Mouse (Mus musculus): Measurements from ENCODE around the gene Tsr2. TPM values are rescaled to one million over a fixed set of nuclear protein-coding genes. Genes with fewer than 3 reads are reported as not detected.

Tsr2 gene
- 10 to 100 TPM; 12.1 to 13.7 TPM for total RNA-seq (2021)
- long read RNA-seq, experiment 1, transcript Tsr2-202 (5 exons, 3,796 nt): major isoform, 8 of 8 reads
- long read RNA-seq, experiment 1, partial matches to known transcripts: 0 of 8 reads
- long read RNA-seq, experiment 1, other reads (novel, unspliced or antisense): 0 of 8 reads
- long read RNA-seq, experiment 2, transcript Tsr2-202 (5 exons, 3,796 nt): major isoform, 7 of 9 reads
- long read RNA-seq, experiment 2, partial matches to known transcripts: 0 of 9 reads
- long read RNA-seq, experiment 2, other reads (novel, unspliced or antisense): 1 of 9 reads

DNA sequence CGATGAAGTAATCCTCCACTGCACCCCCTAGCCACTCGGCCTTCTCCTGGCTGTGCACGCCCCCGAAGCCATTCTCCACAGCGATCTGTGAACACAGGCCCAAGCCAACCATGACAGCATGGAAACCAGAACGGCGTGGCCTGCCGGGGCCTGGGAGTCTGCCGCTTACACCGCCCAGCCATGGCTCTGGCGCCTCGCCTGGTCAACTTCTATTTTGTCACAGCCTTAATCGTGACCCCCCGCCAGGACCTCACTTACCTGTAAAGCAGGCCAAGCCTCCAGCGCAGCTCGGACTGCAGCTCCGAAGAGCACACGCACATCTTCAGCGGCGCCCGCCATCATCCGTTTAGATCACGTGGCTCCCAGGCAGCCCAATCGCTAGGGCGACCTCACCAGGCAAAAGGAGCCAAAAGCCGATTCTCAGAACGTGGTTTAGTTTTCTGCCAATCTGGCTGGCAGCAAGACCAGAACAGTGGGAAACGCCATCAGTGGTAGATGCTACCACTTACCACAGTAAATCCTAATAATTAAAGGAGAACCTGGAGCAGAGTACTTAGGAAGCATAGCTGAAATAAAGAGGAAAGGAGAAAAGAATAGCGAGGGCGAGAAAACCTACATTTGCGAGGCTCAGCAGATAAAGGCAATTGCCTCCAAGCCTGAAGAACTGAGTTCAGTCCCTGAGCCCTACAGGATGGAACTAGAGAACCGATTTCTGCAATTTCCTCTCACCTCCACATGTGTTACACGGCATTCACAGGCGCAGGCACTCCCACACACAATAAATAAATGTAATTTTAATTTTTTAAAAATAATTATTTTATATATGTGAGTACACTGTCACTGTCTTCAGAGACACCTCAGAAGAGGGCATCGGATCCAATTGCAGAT, at the start of gene Tsr2:
TSS of gene Tsr2 (minus strand) at position 373 of the 888 bp plus-strand sequence.
- peak; percentile 53 for DNase-seq

DNA sequence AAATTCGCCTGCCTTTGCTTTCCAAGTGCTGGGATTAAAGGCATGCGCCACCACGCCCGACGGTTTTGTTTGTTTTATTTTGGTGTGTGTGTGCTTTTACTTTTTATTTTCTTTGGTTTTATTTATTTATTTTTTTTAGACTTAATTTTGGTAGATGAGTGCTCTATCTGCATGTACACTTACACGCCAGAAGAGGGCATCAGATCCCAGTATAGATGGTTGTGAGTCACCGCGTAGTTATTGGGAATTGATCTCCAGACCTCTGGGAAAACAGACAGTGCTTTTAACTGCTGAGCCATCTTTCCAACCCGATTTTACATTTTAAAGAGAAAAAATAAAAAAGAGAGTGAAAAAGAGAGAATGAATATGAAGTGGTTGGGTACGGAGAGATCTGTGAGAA, 36.4 kb upstream of the Tsr2 start:
- DNase-seq: no peak

DNA sequence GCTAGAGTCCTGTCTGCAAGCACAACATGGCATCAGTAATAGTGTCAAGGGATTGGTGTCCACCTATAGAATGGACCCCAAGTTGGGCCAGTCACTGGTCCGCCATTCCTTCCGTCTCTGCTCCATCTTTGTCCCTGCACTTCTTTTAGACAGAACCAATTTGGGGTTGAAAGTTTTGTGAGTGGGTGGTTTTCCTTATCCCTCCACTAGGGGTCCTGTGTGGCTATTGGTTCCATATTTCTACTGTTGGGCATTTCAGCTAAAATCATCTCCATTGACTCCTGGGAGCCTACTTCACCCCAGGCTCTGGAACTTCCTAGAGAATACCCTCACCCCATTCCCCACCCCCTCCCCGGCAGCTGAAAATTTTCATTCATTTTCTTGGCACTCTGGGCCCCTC, 34.1 kb upstream of the Tsr2 start:
- DNase-seq: no peak

DNA sequence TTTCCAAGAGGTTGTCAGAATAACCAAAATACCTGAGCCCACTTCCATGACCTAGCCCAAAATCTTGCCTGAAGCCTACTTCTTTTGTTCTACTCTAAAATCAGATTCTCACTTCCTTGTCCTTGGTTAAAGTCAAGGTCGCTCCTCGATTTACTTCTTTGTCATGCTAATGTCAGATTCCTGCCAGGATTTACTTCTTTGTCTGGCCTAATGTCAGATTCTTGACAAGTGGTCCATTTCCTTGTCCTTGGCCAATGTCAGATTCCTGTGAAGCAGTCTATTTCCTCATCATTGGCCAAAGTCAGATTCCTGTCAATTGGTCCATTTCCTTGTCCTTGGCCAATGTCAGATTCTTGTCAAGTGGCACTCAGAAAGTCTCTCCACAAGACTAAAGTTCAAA, 27.6 kb upstream of the Tsr2 start:
- no peak for DNase-seq

- peak; percentile 5 for DNase-seq
These were observed 21.1 kb upstream of the Tsr2 start for GRCm38 (mm10) chrX:151117432-151117831.

GRCm38 (mm10) chrX:151116795-151117194, 20.5 kb upstream of the Tsr2 start:
- peak; percentile 19 for DNase-seq

GRCm38 (mm10) chrX:151107301-151108067, 11.1 kb upstream of the Tsr2 start:
- no peak for DNase-seq

- no peak for DNase-seq
These were observed 8.9 kb downstream of the Tsr2 start for GRCm38 (mm10) chrX:151087418-151087817.

DNA sequence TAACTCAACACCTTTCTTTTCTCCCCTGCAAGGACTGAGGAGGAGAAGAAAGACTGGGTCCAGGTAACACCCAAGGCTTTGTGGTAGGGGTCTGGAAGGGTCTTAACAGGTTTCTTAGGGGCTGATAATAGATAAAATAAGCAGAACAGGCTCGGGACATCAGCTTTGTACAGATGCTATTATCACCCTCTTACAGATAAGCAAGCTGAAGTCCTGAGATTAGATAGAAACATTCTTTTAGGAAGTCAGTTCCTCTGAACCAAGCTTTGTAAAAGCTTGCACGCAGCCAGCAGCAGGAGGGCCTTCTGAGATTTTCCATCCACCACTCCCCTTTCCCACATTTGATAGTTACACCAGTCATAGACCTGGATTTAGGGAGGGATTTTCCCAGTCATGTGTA, 10.7 kb downstream of the Tsr2 start:
- DNase-seq: no peak

- DNase-seq: no peak
These were observed 19.3 kb downstream of the Tsr2 start for GRCm38 (mm10) chrX:151076941-151077485.

GRCm38 (mm10) chrX:151076007-151076406, 20.3 kb downstream of the Tsr2 start:
- DNase-seq: no peak

DNA sequence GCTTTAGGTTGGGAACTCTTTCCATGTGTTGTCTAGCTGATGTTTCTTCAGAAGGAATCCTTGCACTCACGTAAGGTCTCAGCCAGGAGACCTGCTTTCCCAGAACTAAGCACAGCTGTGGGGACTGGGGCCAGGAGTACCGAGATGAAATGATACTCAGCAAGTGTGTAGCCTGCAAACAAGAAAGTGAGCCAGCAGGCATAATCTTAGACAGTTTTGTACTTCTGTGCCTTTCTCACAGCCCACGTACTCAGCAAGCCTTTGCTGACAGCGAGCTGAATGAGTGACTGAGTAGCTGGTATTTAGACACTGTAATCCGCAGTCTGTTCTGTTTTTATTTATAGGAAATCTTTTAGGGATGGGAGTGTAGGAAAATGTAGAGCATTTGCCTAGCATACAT, 28.5 kb downstream of the Tsr2 start:
- no peak for DNase-seq

- no peak for DNase-seq
These were observed 30.2 kb downstream of the Tsr2 start for GRCm38 (mm10) chrX:151066071-151066666.

DNA sequence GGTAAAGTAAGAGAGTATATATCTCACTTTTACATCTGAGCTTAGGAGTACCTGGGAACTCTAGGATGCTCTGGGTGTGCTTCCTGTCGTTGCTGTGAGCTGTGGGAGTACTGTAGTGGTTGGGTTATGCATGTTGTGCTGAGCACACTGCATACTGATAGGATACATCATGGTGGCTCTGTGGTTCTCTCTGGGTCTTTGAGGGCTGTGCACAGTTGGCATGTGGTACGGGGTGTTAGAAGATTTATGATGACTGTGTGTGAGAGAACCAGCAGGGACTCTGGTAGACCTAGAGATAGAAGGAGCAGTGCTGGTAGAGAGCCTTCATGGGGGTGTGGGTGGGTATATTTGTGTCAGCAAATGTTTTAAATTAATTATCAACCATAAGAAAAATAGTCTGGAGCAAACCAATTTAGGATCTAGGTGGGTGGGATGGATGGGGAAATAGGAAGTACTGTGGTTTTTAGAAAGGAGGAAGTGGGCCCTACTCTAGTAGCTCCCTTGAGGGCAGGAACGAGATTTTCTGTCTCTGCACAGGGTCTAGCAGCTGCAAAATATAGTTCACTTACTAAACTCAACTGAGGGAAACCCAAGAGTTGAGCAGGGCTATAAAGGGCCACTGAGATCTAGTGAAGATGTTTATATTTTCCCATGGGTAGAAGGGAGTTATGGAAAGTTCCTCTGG, 34.6 kb downstream of the Tsr2 start:
- DNase-seq: no peak

DNA sequence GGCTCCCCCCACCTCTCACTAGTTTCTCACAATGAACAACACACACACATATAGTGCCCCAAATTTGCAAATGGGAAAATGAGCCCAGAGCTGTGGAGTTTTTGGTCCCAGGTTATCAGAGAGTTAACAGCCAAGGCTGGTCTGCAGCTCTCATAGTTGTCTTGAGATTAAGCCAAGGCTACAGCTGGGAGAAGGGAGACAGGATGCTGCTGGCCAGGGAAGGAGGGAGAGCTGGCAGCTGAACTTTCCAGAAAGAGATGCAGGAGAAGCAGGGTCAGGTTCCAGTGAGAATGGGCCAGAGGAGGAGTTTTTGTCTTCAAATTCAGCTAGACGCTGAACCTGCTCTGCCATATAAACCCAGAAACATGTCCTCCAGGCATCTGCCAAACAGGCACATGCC, 37.0 kb downstream of the Tsr2 start:
- DNase-seq: no peak

- DNase-seq: peak; percentile 25
These were observed 40.8 kb downstream of the Tsr2 start for GRCm38 (mm10) chrX:151055559-151055958.

DNA sequence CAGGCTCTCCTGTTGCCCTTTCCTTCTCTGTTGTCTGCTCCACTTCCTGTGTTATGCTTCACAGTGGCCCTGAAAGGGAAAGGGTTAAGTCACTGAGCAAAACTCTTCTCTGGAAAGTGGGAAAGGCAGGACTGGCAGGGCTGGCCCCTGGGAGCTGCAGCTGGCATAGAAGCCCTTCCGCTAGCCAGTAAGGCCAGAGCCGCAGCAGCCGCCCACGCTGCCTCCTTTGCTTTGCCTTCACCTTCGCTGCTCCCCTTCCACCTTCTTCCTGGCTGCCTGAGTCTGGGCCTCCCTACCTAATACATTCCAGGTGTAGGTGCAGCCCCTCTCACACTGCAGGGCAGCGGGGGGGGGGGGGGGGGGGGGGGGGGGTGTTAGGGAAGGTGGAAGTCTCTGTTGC, 41.9 kb downstream of the Tsr2 start:
- peak; percentile 17 for DNase-seq

- peak; percentile 10 for DNase-seq
These were observed 46.0 kb downstream of the Tsr2 start for GRCm38 (mm10) chrX:151050337-151050736.

DNA sequence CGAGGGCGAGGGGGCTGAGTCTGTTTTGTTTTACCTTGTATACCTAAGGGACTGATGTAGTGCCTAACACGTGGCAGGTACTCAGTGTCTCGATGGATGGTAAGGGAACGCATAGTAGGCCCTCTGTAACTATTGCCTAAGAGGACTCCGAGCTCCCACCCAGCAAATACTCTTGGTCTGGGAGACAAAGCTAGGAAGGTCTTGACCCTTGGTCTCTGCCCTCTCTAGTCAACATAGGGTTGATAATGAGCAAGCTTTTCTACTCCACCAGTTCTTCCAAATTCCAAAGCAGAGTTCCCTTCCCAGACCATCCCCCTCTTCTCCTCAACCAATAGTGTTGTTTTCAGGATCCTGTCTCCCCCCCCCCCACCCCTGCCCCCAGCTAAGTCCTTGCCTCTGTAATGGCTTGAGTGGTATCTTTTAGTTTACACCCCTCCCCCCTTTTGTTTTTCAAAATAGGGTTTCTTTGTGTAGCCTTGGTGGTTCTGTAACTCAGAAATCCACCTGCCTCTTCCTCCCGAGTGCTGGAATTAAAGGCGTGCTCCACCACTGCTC, 46.6 kb downstream of the Tsr2 start:
- DNase-seq: no peak

- peak; percentile 40 for DNase-seq
These were observed 48.8 kb downstream of the Tsr2 start for GRCm38 (mm10) chrX:151047431-151048058.
